Mouse (Mus musculus) MN1 (cell line): ENCODE results near the gene Wipi2.

Experiments
- DNase-seq: peaks from one replicate; pipeline ENCODE4 v3.0.0-alpha.2; 2016; ENCODE audit warnings: low spot score

Wipi2 gene

DNA sequence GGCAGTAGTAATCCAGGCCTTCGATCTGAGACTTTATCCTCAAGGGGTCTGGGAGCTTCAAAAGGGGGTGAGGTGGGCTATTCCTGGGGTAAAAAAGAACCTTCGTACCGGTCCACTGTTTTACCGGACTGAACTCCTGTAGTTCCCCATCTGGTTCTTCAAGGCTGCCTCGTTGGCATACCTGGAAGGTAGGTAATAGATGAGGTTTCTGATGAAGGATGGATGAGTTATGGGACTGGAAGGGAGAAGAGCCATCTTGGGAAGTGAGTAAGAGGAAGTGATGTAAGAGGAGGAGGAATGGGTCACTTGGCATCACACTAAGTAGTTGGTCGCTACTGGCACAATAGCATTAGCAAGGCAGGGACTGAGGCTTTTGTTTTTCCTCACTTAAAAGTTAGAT, 2.7 kb downstream of the Wipi2 start:
- DNase-seq = peak; percentile 62

DNA sequence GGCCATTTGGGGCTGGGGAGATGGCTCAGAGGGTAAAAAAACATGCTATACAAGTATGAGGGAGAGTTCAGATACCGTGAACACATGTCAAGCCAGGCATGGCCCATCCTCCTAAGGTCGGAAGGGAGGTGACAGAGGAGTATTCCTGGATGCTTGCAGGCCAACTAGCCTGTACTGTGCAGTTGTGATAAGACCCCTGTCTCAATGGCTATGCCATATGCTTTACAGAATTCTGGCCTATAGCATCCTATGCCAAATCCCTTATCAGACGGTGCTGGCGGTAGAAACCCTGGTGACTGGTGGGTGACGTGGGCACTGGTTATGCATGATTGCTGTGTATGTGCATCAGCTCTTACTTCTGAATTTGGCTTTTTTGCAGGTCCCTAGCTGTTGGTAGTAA, 10.3 kb downstream of the Wipi2 start:
- DNase-seq = no peak

DNA sequence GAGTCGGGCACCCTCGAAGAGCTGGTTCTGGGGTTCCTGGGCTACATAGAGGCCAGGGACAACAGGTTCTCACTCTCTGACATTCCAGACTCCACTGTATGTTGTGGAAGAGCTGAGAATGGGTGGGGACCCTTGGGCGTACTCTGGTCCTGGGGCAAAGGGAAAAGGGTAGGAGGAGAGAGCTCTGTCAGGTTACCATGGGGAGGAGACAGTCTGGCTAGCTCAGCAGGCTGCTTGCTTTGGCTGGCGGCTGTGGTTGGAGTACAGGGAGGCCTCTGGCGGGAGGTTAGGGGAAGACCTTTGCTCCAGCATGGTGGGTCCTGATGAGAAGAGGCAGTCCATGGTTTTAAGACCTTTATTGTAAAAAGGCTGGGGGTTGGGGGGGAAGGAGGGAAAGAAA, 12.6 kb downstream of the Wipi2 start:
- DNase-seq = no peak

DNA sequence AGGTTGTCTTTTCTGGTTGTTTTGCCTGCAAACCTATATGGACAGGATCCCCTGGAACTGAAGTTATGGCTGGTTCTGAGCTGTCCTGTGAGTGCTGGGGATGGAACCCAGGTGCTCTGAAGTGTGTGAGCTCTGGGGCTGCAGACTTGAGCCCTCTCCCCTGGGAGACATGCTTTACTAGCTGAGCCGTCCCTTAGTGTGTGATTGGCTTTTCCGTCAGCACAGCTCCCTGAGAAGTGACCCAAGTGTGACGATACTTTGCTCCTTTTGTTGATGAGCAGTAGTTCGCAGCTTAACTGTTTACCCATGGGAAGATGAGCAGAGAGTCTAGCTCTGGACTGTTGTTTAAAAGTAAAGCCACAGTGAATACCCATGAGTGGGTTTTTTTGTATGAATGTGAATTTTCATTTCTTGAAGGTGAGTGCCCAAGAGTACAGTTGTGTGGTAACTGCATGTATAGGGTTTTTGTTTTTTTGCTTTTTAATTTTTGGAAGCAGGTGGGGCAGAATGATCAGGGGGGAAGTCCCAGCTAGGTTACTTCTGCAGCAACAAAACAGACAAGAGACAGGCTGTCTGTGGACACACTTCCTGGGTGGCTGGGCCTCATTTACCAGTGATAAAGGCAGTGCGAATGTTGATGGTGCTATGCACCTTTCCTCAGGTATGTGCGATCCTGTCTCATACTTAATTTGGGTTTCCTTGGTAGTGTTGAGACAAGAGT, 14.0 kb downstream of the Wipi2 start:
- no peak for DNase-seq

DNA sequence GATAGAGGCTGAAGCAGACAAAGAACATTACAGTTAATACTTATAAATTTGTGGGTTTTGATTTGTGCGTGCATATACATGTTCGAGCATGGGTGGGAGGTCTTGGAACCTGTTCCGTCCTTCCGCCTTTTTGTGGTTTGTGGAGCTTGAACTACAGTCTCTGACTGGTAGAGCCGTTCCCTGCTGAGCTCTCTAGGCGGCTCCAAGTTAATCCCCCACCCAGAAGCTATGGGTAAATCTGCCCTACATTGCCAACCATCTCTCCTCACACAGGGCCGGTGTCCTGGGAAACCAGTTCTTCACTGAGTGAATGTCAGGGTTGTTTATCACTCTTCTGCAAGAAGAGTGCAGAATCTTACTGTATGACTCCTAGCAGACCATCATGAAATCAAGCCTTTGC, 20.7 kb downstream of the Wipi2 start:
- no peak for DNase-seq

DNA sequence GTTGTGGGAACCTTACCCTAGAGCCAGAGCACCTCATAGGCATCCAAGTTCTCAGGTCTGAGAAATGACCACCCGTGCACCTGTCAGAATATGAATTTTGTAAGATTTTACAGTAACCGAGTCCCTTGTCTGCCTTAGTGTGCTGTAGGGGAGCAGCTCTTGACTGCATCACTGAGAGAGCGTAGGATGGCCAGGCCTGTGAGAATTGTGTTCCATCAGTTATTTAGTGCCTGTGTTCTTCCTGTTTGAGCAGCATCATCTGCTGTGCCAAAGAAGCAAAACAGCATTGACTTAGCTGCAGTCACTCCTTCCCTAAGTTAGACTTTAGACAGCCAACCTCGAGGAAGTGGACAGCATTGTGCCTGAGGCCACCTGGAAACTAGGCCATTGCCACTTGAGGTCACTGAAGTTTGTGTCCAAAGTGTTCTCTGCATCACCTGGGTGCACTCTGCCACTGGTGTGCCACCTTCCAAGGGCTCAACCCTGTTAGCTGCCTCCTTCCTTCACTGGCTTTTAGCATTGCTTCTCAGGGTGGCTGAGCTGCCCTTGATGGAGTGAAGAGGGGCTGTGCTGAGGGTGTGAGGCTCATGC, 22.1 kb downstream of the Wipi2 start:
- DNase-seq = no peak

DNA sequence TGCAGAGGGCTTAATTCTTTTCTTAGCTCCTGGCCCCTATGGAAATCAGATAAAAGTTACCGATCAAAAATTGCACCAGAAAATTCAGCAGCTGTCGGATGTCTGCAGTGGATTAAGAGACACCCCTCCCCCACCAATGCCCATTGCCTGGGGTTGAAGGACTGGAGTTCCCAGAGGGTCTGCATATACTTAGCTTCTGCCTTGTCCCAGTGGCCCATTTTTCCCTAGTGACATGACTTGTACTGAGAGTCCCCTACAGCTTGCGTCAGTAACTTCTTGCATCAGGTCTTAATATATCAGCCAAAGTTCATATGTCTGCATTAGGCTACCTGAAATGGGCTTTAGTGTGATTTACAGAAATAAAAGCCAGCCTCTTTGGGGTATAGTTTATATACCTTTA, 22.9 kb downstream of the Wipi2 start:
- no peak for DNase-seq

DNA sequence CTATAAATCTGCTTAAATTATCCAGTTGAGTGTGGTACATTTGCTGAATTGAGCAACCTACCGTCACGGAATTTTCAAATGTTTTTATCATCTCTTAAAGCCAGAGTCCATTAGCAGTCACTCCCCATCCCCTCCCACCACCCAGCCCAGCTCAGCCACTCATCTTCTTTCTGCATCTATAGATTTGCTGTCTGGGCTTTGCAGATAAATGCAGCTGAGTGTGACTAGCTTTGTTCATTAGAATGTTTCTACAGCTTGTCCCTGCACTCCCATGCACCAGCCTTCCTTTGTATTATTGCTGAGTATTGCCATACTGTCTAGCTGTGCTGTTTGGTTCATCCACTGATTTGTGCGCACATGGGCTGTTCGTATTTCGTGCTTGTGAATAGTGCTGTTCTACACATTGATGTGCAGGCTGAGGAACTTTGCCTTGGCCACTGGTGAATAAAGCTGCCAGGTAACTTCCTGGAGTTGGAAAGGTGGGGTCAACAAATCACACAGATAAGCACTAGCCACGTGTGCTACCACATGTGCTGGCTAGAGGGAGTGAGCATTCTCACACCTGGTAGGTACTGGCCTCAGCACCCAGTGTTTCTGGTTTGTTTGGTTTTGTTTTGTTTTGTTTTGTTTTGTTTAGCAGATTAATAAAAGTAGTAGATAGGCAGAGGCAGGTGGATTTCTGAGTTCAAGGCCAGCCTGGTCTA, 23.4 kb downstream of the Wipi2 start:
- DNase-seq = no peak

DNA sequence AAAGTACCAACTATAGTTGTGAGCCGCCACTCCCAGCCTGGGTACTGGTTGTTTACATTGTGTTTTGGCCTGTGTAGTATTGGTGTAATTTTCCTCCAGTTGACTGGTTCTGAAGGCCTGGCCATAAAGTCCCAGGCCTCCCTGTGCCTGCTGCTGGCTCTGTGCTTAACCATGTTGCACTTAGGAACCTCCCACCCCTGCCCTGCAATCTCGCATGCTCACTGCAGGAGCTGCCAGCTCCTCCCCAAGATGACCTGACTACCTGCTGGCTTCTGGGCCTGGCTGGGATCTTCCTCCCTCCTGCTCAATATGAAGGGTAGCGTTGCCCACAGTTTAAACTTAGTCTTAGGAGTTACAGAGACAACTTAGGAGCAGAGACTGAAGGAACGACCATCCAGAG, 24.8 kb downstream of the Wipi2 start:
- DNase-seq = no peak

DNA sequence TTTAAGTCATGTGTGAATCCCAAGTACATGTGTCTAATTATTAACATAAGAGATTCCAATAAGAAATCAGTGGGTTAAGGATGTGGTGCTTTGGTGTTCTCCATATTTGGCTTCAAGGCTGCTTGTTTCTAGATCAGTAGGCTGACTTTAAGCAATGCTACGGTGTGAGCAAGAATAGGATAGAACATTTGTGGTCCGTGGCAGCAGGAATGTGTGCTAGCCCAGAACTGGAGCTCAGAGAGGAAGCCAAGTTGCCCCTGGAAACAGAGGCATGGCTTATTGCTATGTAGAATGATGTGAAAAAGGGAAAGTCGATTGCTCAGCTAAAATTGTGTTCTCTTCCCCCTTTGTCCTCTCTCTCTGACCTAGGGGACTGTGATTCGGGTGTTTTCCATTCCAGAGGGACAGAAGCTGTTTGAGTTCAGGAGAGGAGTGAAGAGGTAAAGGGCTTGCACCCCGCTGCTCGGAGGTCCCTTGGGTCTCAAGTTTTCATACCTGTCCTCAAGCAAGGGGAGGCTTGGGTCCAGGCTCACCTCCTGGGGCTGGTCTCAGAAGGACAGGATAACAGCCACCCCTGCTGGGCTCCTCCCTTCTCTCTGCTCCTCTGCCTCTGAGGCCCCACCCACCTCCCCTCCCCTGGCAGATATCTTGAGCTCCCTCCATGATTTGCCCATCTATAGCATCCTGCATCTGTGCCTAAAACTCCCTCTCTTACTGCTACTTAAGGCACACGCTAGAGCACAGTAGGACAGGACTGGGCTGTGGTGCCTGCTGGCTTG, 33.3 kb downstream of the Wipi2 start:
- no peak for DNase-seq

DNA sequence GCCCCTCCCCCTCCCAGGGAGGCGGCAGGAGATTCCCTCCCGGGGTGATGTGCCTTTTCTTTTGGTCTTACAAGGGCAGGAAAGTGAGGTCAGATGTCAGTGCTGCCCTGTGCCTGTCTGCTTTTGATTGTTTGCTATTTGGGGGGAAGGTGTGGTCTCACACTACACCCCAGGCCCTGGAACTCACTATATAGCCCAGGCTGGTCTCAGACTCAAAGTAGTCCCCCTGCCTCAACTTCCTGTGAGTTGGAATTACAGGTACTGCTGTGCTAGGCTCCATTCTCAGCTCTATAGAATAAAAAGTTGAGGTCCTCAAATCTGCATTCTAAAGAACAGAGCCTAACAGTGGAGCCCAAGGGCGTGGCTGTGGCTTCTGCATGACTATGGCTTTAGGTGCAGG, 40.4 kb downstream of the Wipi2 start:
- DNase-seq = no peak

DNA sequence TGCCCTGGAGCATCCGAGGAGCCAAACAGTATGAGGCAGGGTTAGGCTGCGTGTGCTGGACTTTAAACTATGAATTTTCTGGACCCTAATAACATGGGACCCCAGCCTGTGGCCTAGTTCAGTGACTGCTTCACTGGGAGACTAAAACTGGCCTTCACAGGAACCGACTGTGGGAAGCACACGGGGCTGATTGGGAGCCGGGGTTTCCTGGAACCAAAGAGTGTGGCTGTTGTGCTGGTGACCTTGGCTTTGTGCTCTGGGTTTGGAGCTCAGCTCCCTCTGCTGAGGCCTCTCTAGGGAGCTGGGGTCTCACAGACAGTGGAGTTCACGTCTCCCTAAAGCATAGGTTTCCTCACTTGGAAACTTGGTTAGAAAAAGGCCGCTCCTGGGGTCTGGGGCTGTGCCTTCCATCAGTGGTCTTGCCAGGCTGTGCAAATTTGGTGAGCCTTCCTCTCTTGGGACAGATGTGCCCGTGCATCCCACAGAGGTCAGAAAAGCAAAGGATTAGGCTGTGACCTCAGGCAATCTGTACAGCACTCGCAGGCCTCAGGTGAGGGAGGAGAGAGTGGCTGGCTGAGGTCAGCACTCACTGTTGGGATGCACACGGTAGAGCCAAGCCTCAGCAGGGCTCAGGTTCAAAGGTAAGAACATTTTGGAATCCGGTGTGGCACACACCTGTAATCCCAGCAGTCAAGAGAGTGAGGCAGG, 41.2 kb downstream of the Wipi2 start:
- no peak for DNase-seq

DNA sequence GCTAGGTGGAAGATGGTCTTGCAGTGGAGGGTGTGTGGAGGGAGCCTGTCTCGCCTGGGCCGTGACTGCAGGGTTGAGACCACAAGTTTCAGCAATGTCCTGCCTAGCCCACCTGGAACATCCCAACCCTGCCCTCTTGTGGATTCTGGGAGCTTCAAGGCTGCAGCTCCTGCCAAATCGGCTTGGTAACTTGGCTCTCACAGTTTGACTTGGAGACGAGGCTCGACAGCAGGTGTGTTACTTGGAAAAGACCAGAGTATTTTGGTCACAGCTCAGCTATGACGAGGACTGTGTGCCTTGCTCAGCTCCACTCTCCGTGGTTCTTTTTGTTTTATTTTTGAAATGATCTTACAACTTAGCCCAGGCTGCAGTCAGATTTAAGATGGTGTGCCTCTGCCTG, 42.2 kb downstream of the Wipi2 start:
- DNase-seq = no peak

DNA sequence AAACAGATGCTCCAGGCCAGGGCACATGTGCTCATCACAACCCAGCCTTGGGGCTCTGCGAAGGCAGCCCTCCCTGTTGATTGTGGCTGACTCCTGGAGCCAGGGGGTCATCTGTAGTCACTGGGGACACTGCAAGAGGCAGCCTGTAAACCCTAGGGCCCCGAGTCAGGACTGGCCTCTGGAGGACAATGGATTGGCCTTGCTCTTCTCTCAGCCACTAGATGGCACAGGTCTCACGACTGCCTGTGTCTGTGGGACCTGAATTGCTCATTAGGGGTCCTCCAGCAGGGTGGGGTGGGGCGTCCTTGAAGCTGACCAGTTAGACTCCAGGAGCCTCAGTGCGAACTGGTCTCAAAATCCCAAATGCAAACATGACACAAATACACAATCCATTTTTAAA, 45.6 kb downstream of the Wipi2 start:
- peak; percentile 60 for DNase-seq

DNA sequence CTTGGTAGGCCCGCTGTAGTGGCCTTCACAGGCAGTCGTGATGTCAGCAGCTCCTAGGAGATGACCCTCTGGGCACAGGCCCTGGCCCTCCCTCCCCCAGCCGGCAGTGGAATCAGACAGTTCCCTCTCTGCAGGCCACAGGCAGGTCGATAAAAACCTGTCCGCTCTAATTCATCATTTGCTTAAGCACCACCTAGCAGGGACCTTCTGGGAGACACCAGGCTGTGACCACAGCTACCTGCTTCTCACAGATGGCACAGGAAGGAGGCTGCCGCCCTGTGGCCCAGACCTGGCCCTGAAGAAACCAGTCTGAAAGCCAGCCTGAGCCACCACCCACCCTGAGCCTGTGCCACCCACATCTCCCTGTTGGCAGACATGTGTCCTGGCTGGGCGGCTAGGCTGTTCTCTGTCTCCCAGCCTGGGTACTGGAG, 50.7 kb downstream of the Wipi2 start:
- DNase-seq = no peak

DNA sequence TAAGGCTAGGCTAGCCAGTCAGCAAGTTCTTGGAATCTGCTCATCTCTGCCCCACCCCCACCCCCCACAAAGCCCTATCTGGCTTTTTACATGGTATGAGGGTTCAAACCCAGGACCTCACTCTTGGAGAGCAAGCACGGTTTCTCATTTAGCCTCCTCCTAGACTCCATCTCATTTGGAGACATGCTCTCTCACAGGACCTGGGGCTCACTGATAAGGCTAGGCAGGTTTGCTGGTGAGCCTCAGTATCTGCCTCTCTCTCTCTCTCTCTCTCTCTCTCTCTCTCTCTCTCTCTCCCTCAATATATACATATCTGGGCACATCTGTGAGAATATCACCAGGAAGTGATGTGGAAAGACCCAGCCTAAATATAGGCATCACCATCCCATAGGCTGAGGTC, 51.6 kb downstream of the Wipi2 start:
- no peak for DNase-seq

DNA sequence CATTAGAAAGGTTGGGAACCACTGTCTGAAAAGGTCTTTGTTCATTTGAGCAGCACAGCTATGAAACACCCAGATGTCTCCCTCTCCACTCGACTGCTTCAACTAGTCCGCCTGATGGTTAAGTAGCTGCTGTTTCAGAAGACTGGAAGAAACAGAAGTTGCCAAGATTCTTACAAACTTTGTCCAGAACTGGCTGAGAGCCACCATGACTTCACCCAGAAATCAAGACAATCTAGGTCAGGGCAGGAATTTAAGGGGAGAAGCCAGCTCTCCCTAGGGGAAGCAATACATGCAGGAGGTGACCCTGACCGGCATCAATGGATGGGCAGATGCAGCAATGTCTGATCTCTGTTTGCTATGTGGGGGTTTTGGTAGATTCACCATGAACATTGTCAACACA, 54.4 kb downstream of the Wipi2 start:
- no peak for DNase-seq

DNA sequence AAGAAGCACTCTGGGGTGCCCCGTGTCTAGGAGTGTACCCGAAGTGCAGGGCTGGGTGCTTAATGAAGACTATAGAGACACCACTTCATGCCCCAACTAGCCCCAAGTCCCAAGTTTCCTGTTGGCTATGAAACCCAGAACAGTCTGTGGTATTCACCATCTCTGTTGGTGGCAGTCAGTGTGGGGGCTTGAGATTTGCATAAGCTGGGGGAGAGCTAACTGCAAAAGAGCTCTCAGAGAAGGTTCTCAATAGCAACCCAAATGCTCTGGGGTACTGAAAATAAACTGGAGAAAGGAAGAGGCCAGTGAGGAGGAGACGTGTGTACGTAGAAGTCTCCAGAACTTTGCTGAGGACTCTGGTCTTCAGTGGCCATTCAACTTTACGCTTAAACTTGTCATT, 55.0 kb downstream of the Wipi2 start:
- DNase-seq = no peak

DNA sequence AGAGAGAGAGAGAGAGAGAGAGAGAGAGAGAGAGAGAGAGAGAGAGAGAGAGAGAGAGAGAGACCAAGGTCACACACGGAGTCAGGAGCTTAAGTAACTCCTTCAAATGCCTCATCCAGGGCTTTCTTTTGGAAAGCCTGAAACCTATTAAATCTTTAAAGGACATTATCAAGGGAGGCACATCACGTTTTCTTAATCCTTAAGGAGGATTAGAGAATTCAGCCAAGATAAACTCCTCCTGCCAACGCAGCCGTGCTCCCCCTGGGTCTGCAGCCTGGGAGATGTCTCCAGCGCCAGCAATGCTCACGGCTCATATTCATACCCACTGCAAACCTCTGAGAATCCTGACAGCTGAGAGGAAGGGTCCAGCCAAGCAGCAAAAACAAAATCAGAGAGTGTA, 61.4 kb downstream of the Wipi2 start:
- DNase-seq = no peak

DNA sequence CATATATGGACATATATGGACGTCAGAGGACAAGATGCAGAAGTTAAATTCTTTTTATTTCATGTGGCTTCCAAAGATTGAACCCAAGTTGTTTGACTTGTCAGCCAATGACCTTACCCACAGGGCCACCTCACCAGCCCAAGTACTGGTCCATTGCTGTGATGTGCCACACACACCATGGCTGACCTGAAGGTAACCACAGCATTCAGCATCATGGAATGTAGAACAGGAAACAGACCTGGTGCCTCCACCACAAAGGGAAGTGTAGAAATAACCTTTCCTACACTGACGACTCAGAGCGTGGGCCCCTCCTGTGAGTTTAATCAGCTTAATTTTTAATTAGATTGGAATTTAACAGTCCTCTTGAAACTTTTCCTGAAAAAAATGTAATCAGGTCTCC, 62.8 kb downstream of the Wipi2 start:
- no peak for DNase-seq

DNA sequence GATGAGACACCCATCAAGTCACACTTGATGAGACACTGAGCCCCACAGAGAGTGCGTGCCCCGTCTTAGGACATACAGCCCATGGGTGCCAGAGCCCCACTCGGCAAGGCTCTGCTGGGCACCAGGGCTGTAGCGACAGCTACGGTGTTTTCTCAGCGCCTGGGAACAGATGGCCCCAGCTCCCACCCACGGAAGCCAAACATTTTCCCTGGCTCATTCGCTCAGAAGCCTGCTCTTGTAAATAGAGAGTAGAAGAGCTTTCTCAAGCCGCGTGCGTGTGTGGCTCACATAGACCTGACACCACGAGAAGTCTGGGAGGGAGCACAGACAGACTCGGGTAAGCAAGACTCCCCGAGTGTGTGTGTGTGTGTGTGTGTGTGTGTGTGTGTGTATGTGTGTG, 64.8 kb downstream of the Wipi2 start, which contains the start of gene Slc29a4:
Gene Slc29a4 (plus strand): TSS at position 265 of the 400 bp plus-strand sequence.
- peak; percentile 81 for DNase-seq
